In genomic region chrX:133691581-133692391, GRCm38 (mm10) we compare ENCODE assay signal across 8 mouse cellular contexts. TPM values are rescaled to one million over a fixed set of nuclear protein-coding genes. Genes with fewer than 3 reads are reported as not detected.
DNase-seq lines count a peak whose midpoint lies in the region; ATAC-seq and TF ChIP-seq lines count a peak whose summit lies in the region.

No protein-coding gene starts in this region.

- no peaks in the 10 kb centered on the region for H3K9me3 ChIP-seq in liver, postnatal 0 days (ENCODE audit: low read length)
- H3K9me3 ChIP-seq in neural tube, embryonic 13.5 days = no peaks in the 10 kb centered on the region

- TF ChIP-seq POLR2A in embryonic fibroblast, embryonic 13.5 days (IDR thresholded peaks at IDR 0.05; ENCODE audit: low read depth, low read length) = no peak

- peaks cover 48% of the 10 kb centered on the region for H3K27me3 ChIP-seq in liver, postnatal 0 days (ENCODE audit: insufficient read depth, low read length)
- H3K27me3 ChIP-seq in neural tube, embryonic 13.5 days = no peaks in the 10 kb centered on the region

- TF ChIP-seq CTCF in embryonic fibroblast, embryonic 13.5 days (IDR thresholded peaks at IDR 0.05; ENCODE audit: borderline replicate concordance, insufficient read depth, low read length) = no peak
- TF ChIP-seq CTCF in liver, postnatal 0 days (IDR thresholded peaks at IDR 0.05; ENCODE audit: low read depth) = peak; percentile 52

- no peak overlapping the region for H3K9ac ChIP-seq in liver, postnatal 0 days (replicated peaks)
- 0 out of 2 replicates have a peak overlapping the region, but pooled peaks have one; percentile 22 for H3K9ac ChIP-seq in neural tube, embryonic 13.5 days

- H3K27ac ChIP-seq in embryonic fibroblast, embryonic 13.5 days (ENCODE audit: insufficient read depth, low read length) = peak overlapping the region; percentile 60
- no peak overlapping the region for H3K27ac ChIP-seq in liver, postnatal 0 days (ENCODE audit: low read depth)
- H3K27ac ChIP-seq in neural tube, embryonic 13.5 days (replicated peaks) = peak overlapping the region; percentile 42; the same call in 1 of the 2 replicates

- H3K4me1 ChIP-seq in embryonic fibroblast, embryonic 13.5 days (ENCODE audit: control insufficient read depth, insufficient read depth, low read length) = no peaks in the 10 kb centered on the region; the same call in 1 of the 2 replicates
- H3K4me1 ChIP-seq in liver, postnatal 0 days (ENCODE audit: insufficient read depth) = no peaks in the 10 kb centered on the region
- H3K4me1 ChIP-seq in neural tube, embryonic 13.5 days (replicated peaks) = no peaks in the 10 kb centered on the region

- H3K4me3 ChIP-seq in embryonic fibroblast, embryonic 13.5 days (ENCODE audit: insufficient read depth, low read length) = peak overlapping the region; percentile 56
- peak overlapping the region; percentile 27 for H3K4me3 ChIP-seq in liver, postnatal 0 days (ENCODE audit: low read depth, low read length)
- peak overlapping the region; percentile 55 for H3K4me3 ChIP-seq in neural tube, embryonic 13.5 days

- no peak for TF ChIP-seq EP300 in liver, postnatal 0 days (IDR thresholded peaks at IDR 0.05; ENCODE audit: low read depth)

- ATAC-seq in CD4-positive, CD25-positive, alpha-beta regulatory T cell, adult 4 months = peak; percentile 88
- peak; percentile 62; the same call in 1 of the 2 replicates for ATAC-seq in liver, postnatal 0 days
- 0 out of 2 replicates have a peak, but pooled peaks have one; percentile 25 for ATAC-seq in neural tube, embryonic 13.5 days (ENCODE audit: low read depth)
- no peak for ATAC-seq in erythroid progenitor cell, adult 5-6 weeks (replicated peaks; ENCODE audit: low FRiP score, poor library complexity, severe bottlenecking)

- DNase-seq in adrenal gland, adult 8-10 months = peak; percentile 38
- peak; percentile 60 for DNase-seq in heart, postnatal 4 days
- peak; percentile 70 for DNase-seq in layer of hippocampus, adult 11-12 months (ENCODE audit: low spot score)
- DNase-seq in liver, postnatal 0 days = peak; percentile 22

- 12% methylated on average over 12 of the region's 12 CpGs for WGBS in liver, postnatal 0 days (ENCODE audit: insufficient replicate concordance)
- 12% methylated on average over 12 of the region's 12 CpGs for WGBS in neural tube, embryonic 13.5 days

- no peaks in the 10 kb centered on the region for H3K36me3 ChIP-seq in liver, postnatal 0 days (replicated peaks; ENCODE audit: insufficient read depth, low read length)
- H3K36me3 ChIP-seq in neural tube, embryonic 13.5 days = no peaks in the 10 kb centered on the region

- peak overlapping the region; percentile 57 for H3K4me2 ChIP-seq in liver, postnatal 0 days (ENCODE audit: low read depth, low read length)
- H3K4me2 ChIP-seq in neural tube, embryonic 13.5 days = peak overlapping the region; percentile 77

RNA-seq across cellular contexts. Expression of gene Pcdh19, which starts 3.0 kb away (rescaled TPM):
- not detected for polyA plus RNA-seq in CD4-positive, CD25-positive, alpha-beta regulatory T cell, adult 4 months (2017; shearing (Covaris generic))
- 10 to 100 TPM in 3 of 4 experiments, 1 to 10 TPM in 1; 9.5 to 14.6 (median 11.7) TPM for total RNA-seq in adrenal gland, adult 8-10 months (2022)
- 83.9 and 84.5 TPM in 2 replicates for polyA plus RNA-seq in embryonic fibroblast, embryonic 13.5 days (2011; ENCODE audit: insufficient read length, low read depth, missing spikeins)
- 10 to 100 TPM; 16.4 to 16.6 TPM for total RNA-seq in heart, postnatal 4 days (2021)
- polyA plus RNA-seq in liver, postnatal 0 days (2015; fragmentation: Nextera tagmentation; extraction: Ambion mirVana) = 0.28 and 0.83 TPM in 2 replicates
- 8.7 and 9.1 TPM in 2 replicates for polyA plus RNA-seq in neural tube, embryonic 13.5 days (2015; fragmentation: Nextera tagmentation; extraction: Ambion mirVana)
- not detected in 2 replicates for total RNA-seq in erythroid progenitor cell, adult 5-6 weeks (2015; ENCODE audit: low replicate concordance)
- not detected in 2 replicates for total RNA-seq in erythroid progenitor cell, adult 5-6 weeks (2017; ENCODE audit: low replicate concordance)
